Mouse (Mus musculus) brain, embryonic 14.5 days (tissue): ENCODE results near the gene Mcat.

ENCODE experiments used
- CTCF ChIP-seq: fragments of 200-500 bp; IDR thresholded peaks from 2 replicates; pipeline ENCODE4 v1.5.1; 2012; ENCODE audit warnings: inconsistent platforms, mild to moderate bottlenecking, moderate library complexity, borderline replicate concordance; ENCODE audit not compliant: insufficient read depth, insufficient read length; ENCODE audit errors: extremely low read depth
- POLR2A ChIP-seq: fragments of 200-500 bp; IDR thresholded peaks from 2 replicates; pipeline ENCODE4 v1.6.1; 2012; ENCODE audit warnings: mild to moderate bottlenecking, inconsistent platforms, borderline replicate concordance; ENCODE audit not compliant: poor library complexity, insufficient read depth, insufficient read length, severe bottlenecking; ENCODE audit errors: extremely low read depth

GRCm38 (mm10) chr15:83563857-83564651 is 467 bp upstream of the Mcat start:
- no peak for TF ChIP-seq POLR2A
- TF ChIP-seq CTCF, result no peak
